Mouse (Mus musculus) megakaryocyte, adult 5-6 weeks (primary cell): ENCODE data around the gene Auts2. TPM values are rescaled to one million over a fixed set of nuclear protein-coding genes. Genes with fewer than 3 reads are reported as not detected.

Experiments
- ATAC-seq: 2 replicates; pipeline ENCODE4 v1.8.0; 2016; ENCODE audit warnings: mild to moderate bottlenecking, inconsistent platforms; ENCODE audit not compliant: poor library complexity, severe bottlenecking
- total RNA-seq, 2 experiments: library from RNA; stranded (forward) in 1 of 2; stranded (reverse) in 1 of 2; fragments of 153-499, 151-499 nt in 1 of 2; fragments of 221-1000, 200-1000 nt in 1 of 2; gene quantifications; 2 replicates each; pipeline versions ENCODE4 v1.2.3 to v1.2.4; 2015 to 2017

Auts2 gene
- total RNA-seq, 2 experiments from 2014 or later = 0.42 to 1.1 TPM

- ATAC-seq = no peak
Observed at GRCm38 (mm10) chr5:131509315-131509714, 1033.8 kb downstream of the Auts2 start.

DNA sequence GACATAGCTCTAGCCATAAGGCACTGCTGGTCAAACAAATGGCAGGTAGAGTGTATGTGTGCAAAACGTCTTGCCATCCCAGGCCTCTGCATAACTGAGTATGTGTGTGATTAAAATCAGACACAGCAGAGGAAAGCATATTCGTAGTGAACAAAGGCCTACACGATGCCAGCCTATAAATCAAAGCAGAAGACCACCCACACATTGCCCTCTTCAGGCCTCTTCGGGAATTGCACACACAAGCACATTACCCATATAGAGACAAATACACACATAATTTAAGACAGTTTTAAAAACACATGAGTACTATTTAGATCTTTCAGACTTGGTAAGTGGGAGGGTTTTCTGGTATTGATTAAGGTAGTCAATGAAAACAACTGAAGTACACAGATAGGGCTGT is 1044.3 kb downstream of the Auts2 start:
- no peak for ATAC-seq

DNA sequence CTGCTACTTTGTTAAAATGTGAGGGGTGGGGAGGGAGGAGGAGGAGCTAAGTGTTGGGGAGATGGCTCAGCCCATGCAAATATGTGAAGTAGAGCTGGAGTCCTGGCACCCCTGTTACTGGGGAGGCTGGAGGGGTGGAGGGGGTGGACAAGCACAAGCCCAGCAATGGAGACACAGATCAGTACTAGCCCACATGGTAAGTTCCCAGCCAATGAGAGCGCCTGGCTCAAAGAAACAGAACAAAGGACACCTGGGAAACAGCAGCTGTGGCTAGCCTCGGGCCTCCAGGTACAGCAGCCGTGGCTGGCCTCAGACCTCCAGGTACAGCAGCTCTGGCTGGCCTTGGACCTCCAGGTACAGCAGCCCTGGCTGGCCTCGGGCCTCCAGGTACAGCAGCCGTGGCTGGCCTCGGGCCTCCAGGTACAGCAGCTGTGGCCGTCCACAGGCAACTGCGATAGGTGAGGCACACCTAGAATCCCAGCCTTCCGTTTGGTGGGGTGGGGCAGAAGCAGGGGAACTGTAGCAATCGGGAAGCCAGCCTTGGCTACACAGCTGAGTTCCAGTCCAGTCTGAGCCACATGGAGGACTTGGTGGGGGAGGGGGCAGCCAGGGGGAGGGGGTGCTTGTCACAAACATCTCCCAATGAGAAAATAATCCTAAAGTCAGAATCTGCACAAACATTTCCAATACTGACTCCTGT is 1046.5 kb downstream of the Auts2 start:
- ATAC-seq = no peak

- ATAC-seq = no peak
Observed at GRCm38 (mm10) chr5:131494564-131494963, 1048.6 kb downstream of the Auts2 start.

DNA sequence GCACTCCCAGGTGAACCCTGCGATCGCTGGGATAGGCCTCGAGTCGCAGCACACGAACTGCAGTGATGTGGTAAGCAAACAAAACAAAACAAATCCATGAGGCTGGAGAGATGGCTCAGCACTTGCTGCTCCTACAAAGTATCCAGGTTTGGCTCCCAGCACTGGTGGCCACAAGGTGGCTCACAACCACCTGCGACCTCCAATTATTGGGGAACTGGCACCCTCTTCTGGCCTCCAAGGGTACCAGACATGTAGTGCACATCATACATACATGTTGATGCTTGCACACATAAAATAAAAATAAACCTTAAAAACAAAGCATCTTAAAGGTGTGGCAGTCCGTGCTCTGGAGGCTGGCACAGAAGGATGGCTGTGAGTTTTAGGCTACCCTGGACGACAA is 1050.6 kb downstream of the Auts2 start:
- ATAC-seq = no peak

DNA sequence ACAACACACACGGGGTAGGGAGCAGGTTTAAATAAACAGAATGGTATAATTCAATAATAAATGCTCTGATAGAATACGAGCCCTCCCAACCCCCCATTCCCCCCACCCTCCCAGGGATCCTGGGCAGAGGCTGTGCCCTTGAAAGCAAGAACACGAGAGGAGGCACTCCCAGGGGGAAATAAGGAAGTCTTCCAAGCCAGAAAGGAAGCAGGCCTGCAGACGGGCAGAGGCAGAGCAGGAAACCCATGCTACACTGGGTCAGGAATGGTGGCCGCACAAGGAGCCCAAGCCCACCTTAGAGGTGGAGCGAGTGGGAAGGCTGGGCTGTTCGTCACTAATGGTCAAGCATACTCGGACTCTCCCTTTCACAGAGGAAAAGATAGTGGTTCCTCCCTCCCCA is 1051.3 kb downstream of the Auts2 start:
- ATAC-seq = no peak

DNA sequence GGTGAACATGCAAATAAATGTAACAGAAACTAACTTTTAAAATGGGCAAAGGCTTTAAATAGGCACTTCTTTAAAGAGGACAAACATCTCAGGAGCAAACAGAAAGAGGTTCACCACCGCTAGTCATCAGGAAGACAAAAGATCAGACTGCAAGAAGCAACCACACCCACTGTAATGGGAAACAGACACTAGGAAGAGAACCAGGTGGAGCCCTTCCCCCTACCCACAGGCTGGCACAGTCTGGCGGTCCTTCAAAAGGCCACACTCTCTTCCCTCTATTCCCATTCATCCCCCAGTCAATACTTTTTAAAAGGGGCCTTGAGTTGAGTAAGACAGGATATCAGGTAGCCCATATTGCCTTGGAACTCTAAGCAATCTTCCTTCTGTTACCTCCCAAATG is 1052.3 kb downstream of the Auts2 start:
- no peak for ATAC-seq

DNA sequence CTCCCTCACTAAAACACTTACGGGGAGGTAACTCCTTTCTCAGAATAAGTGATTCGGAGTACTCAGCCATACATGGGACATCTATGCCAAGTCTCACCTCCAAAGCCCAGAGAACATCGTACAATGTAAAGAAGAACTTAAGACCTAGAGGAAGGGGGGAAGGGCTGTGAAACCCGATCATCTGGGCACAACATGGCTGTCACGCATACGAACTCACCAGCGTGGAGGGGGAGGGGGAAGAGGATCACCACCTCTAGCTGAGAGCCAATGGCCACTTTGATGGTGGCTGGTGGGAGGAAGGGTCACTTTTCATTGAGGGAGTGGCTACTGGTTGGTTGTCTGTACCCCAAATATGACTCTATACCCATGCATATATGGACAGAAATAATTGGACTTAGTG is 1053.3 kb downstream of the Auts2 start:
- no peak for ATAC-seq

GRCm38 (mm10) chr5:131486527-131486926 is 1056.6 kb downstream of the Auts2 start:
- ATAC-seq = no peak

DNA sequence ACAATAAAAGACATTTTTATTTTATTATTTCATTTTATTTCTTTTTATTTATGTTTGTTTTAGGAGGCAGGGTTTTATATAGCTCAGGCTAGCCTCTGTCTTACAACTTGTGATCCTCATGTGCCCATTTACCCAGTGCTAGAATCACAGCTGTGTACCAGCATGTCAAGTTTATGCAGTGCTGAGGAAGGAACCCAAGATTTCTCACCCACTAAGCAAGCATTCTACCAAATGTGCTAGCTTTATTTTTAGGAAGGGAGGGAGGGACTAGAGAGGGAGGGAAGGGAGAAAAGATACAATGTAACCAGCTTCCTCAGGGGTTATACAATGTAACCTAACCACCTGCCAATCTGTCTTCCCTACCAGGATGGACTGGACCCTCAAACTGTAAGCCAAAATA is 1067.9 kb downstream of the Auts2 start:
- no peak for ATAC-seq

DNA sequence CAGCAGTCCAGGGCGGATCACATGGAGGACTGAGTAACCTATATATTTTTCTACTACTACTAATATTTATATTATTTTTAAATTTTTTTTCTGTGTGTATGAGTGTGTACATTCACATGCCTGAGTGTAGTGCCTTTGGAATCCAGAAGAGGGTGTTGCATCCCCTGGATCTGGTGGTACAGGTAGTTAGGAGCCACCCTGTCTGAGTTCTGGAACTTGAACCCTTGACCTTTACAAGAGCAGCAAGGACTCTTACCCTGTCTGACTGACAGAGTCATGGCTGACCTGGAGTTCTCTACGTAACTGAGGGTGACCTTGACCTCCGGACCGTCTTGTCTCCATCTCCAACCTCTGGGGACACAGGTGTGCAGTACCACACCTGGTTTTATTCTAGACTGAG is 1074.5 kb downstream of the Auts2 start:
- ATAC-seq = no peak

DNA sequence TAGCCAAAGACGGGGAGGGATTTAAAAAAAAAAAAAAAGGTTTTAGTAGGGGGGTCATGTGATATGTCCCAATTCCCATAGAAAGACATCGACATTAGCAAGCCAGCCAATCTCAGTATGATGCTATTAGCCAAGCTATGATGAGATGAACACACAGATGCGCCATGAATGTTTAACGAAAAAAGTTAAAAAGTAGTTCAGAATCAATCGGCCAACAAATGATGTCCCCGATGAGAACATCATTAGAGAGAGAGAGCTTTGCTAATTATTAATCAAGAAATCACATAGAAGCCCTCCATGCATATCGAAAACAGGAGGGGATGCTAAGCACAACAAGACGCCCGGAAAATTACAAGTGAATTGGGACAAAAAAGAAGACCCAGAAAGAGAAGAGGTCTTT is 1077.0 kb downstream of the Auts2 start:
- ATAC-seq = no peak

DNA sequence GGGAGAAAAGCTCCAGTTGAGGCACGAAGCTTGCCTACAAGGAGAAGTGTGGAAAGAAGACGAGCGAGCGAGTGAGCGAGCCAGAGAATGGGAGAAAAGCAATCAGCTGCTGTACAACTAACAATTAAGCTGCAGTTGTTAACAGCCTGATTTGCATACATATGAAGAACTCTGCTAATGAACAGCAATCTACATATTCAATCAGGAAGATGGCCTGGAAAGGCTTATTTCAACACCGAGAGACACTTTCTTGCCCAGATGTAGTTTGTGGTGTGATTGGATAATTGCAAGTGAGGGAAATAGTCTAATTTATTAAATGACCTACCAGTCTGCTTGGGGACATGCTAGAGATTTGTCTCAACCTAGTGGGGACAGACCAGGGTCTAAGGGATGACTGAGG is 1079.7 kb downstream of the Auts2 start:
- ATAC-seq = no peak

DNA sequence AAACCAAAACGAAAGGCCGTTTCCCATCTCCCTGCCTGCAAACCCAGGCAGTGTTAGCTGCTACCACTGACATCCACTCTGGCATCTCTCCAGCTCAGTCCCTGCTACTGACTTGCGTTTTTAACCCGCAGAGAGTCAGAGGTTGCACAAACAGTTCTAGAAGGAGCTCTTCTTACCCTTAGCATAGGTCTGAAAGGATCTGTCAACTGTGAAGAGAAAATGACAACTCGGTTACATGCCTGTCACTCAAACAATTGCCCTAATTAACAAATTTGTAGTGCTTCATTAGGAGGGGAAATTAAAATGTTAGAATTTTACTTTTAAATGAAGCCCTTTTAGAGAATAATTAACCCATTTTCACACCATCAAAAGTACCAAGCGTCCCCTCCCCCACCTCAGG is 1083.2 kb downstream of the Auts2 start:
- no peak for ATAC-seq

GRCm38 (mm10) chr5:131459549-131459948 is 1083.6 kb downstream of the Auts2 start:
- ATAC-seq = no peak

- ATAC-seq = no peak
Observed at GRCm38 (mm10) chr5:131458700-131459099, 1084.4 kb downstream of the Auts2 start.

- no peak for ATAC-seq
Observed at GRCm38 (mm10) chr5:131457999-131458398, 1085.1 kb downstream of the Auts2 start.

DNA sequence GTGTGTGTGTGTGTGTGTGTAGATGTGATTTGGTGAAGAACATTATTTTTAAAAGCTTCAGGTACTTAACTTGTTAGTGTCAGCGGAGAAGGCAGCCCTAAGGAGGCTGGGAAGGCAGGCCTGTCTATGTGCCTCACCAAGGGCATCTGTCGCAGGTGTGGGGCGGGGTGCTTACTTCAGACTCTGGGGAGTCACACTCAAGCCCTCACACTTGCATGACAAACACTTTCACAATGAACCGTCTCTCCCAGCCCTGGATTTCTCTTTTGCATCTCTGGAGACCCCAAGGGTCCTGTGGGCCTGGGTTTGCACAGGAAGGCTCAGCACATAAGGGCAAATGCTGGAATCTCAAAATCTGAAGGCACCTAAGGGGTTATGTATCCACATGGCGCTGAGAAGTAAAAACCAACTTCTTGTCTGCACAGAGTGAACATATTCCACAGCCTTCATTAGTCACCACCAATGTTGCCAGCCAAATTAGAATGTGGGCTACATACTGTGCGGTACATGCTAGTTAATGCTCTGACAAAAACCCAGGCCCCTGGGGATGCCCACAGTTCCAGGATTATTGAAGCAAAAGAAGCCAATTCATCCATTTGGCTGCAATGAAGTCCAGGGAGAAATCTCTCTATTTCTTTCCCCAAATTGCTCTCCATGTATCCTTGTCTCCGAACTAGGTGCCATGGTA is 1093.8 kb downstream of the Auts2 start:
- ATAC-seq = no peak

DNA sequence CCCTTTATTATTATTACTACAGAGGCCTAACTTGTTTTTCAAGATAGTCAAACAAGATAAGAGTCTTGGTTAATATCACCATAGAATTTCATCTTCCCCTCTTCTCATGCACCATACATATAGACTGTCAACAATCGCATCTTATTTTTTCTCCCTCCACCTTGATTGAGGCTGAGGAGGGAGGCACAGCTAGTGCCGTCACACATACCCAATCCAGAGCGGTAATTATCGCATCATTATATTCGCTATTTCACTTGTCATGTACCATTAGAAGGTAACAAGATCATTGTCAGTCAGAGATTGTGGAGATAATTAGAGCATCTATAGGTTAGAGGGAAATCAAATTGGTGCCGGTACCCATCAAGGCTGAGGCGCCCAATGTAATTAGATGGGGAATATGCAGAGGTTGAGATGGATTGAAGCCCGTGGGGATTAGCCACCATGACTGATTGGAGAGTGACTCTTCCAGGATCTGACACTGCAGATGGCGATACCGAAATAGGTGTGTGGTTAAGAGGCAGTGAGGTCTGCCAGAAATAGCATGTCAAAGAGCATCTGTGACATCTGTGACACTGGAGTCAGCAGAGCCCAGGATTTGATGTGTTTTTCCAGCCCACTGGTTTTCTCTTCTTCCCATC is 1107.8 kb downstream of the Auts2 start:
- no peak for ATAC-seq

DNA sequence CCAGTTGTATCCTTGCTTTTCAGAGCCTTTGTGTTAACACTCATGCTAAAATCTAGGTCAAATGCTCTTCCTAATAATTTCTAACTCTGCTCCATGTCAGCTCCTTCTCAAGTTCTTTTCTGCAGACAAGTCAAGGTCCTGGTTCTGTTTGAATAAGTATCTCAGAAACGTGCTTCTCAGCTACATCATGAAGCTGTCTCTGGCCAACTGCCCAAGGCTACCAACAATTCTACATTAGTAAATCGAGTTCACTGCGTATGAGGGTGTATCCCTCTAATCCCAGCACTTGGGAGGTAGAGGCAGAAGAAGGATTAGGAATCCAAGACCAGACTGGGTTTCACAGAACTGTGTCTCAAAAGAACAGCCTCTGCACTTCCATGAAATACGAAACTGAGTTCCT is 1109.9 kb downstream of the Auts2 start:
- no peak for ATAC-seq

GRCm38 (mm10) chr5:131431896-131432295 is 1111.2 kb downstream of the Auts2 start:
- ATAC-seq = no peak

- ATAC-seq = no peak
Observed at GRCm38 (mm10) chr5:131430109-131430508, 1113.0 kb downstream of the Auts2 start.
